Mouse (Mus musculus): ENCODE measurements around the gene Gpr37l1.
"Not testable (repeated sequence)": the region's sequence is repeated elsewhere in the genome, so short reads cannot be mapped to it uniquely, and the experiment has no call there.

Gene Gpr37l1

DNA sequence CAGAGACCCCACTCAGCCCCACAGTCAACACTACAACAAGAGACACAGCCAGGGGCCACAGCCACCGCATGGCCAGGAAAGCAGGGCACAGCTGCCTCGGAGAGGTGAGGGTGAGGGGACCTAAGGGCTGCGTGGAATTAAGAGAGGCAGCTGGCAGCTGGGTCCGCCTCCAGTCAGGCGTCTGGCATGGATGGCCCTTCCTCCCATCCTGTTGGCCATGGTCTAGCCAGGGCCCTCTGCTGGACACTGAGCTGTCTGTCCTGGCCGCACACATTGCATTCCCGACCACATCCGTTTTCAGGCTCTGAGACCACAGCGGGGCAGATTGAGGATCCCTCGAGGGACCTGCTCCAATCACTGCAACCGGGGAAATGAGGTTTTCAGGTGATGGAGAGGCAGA lies at the start of gene Gpr37l1:
TSS of gene Gpr37l1 (minus strand) at position 247 of the 400 bp plus-strand sequence.
- DNase-seq, result no peak

DNA sequence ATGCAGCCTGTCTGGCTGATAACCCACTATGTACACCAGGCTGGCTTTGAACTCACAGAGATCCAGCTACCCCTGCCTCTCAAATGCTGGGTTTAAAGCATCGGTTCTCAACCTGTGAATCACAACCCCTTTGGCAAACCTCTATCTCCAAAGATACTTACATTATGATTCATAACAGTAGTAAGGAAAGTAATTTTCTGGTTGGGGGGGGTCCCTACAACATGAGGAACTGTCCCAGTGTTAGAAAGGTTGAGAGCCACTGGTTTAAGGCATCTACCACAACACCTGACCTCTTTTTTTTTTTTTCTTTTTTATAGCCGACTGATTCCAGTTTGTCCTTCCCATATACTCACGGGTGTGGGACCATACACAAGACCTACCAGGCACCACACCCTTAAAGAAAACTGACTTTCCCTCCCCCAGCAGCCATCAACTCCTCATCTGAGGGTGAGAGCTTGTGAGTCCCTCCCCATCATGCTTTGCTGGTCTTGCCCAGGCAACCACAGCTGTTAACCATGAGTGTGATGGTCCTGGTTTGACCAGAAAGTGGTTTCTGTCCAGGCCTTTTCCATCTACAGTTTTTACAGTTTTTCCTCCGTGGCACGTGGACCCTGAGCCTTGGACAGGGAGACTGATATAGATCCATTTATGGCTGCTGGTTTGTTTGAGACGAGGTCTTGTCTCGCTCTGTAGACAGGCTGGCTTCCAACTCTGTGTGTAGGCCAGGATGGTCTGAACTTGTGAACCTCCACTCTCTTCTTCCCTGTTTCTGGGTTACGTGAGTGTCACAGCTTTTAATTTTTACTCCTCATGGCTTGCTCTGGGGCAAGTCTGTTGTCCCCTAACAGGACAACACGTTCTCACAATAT lies 46.5 kb upstream of the Gpr37l1 start:
- DNase-seq, result no peak

GRCm38 (mm10) chr1:135210421-135210820 lies 42.9 kb upstream of the Gpr37l1 start:
- DNase-seq, result peak; percentile 22

- DNase-seq, result no peak
Observed at GRCm38 (mm10) chr1:135208716-135209115, 41.2 kb upstream of the Gpr37l1 start.

- DNase-seq, result no peak
Observed at GRCm38 (mm10) chr1:135206586-135207339, 39.3 kb upstream of the Gpr37l1 start.

GRCm38 (mm10) chr1:135205257-135205656 lies 37.8 kb upstream of the Gpr37l1 start:
- DNase-seq, result no peak

GRCm38 (mm10) chr1:135204196-135205126 lies 37.0 kb upstream of the Gpr37l1 start:
- DNase-seq, result peak; percentile 48

DNA sequence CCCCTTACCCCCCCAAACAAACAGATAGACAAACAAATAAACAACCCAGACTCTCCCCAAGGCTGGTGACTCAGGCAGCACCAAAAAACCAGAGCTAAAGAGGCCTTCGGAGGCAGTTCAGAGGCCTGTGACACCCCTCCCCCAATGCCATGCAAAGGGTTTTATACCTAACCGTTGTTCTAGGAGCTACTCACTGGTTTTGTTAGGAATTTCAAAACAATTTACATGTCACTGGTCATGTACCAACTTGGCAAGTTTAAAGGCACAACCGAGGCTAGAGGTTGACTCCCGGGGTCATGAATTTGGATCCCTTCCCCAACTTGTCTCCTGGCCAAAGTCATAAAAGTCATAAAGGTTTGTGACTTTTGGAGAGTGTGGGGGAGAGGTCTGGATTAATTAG lies 32.9 kb upstream of the Gpr37l1 start:
- DNase-seq, result no peak

GRCm38 (mm10) chr1:135199014-135199819 lies 31.7 kb upstream of the Gpr37l1 start:
- DNase-seq, result peak; percentile 85

- DNase-seq, result no peak
Observed at GRCm38 (mm10) chr1:135198412-135198811, 30.9 kb upstream of the Gpr37l1 start.

- DNase-seq, result no peak
Observed at GRCm38 (mm10) chr1:135195907-135196440, 28.5 kb upstream of the Gpr37l1 start.

GRCm38 (mm10) chr1:135194335-135194734 lies 26.9 kb upstream of the Gpr37l1 start:
- not testable (repeated sequence) for DNase-seq

DNA sequence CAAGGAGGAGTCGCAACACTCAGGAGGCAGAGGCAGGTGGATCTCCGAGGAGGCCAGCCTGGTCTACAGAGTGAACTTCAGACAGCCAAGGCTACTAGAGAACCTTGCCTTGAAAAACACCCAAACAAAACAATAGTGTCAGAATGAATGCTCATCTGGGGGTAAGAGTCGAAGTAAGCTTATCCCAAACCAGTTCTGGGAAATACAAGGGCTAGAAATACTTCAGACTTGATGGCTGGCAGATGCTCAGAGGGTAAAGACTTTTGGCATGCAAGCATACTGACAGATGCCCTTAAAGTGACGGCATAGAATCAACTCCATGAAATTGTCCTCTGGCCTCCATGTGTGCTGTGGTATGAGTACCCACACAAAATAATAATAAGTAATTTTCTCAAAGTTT lies 21.7 kb upstream of the Gpr37l1 start:
- no peak for DNase-seq

DNA sequence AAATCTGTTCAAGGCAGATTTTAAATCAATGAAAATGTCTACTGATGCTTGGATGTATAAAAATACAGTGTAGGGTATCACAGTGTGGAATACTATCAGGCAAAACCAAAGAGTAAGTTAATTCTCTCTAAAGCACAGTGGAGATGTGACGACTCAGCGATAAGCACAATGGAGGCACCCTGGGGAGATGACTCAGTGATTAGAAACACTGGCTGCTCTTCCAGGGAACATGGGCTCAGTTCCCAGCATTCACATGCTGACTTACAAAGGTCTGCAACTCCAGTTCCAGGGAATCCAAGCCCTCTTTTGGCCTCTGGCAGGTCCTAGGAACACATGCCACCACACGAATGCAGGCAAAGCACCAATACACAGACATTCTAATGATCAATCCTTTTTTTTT lies 20.7 kb upstream of the Gpr37l1 start:
- no peak for DNase-seq

DNA sequence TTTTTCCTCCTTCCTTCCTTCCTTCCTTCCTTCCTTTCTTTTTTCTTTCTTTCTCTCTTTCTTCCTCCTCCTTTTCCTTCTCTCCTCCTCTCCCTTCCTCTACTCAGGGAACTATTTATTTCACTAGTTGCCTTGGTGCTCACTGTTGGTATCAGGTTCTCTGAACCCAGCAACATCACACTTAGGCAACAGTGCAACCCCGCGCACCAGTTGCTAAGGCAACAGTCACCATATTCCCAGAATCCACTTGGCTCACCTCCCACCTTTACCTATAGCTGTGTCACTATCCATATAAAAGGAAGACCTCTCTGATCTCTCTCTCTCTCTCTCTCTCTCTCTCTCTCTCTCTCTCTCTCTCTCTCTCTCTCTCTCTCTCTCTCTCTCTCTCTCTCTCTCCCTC lies 19.5 kb upstream of the Gpr37l1 start:
- not testable (repeated sequence) for DNase-seq

GRCm38 (mm10) chr1:135186427-135186826 lies 18.9 kb upstream of the Gpr37l1 start:
- no peak for DNase-seq

DNA sequence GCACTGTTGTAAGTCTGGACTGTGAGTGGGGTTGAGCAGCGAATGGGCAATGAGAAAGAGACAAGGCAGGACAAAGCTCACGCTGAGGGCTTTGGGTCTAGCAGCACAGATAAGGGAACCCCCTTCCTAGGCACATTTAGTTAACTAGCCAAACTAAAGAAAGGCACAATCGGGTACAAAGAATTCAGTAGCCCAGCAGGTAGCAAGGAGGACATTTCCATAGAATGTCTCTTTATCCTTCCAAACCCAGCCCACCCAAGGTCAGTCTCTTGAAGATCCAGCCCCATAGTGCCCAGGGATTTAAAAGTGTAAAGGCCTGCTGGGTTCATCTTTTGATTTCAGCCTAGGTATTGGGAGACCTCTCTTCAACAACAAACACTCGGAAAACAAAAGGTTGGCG lies 18.5 kb upstream of the Gpr37l1 start:
- no peak for DNase-seq

DNA sequence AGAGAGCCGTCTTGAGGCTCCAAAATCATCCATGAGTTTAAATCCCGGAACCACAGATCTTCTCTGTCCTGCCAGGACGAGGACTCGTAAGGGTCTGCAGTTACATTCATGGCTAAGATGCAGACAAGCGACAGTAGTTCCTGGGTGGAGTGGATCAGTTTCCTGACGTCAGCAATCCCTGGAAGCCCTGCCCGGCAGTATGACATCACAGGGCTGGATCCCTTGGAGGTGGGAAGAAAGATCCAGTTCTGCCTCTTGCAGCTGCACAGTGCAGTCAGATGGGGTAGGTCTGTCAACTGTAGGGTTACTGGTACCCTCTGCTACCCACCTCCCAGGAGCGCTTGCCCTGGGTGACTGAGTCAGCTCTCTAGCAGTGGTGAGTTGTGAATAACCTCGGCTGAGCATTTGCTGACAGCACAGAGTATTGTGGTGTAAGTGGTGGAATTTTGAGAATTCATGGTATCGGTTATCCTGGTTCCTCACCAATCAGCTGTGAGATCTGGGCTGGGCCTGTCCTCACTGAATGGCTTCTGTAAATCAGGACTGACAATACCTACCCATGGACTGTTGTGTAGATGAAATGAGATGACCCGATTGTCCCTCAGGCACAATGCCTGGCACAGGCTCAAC lies 16.6 kb upstream of the Gpr37l1 start:
- DNase-seq, result no peak

DNA sequence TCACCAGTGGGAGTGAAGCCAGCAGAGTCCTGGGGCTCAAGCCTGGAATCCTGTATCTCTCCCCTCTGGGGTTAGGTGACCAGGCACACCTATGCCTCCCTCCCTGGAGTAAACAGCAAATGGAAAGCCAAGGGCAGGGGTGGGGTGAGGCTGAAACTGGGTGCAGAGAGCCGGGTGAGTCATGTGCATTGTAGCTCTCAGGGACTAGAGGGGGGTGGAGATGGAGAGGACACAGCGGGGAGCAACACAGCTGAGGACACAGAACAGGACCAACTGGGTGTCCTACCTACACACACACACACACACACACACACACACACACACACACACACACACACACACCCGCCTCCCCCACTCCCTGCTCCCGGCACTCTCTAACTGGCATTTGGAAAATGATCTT lies 16.0 kb upstream of the Gpr37l1 start:
- DNase-seq, result no peak

- DNase-seq, result no peak
Observed at GRCm38 (mm10) chr1:135182975-135183374, 15.5 kb upstream of the Gpr37l1 start.
